Mouse (Mus musculus) liver, adult 2 months (tissue): Measurements from ENCODE around the gene Glis3.

ENCODE experiments used
- CTCF ChIP-seq: fragments of 200-500 bp; IDR thresholded peaks from 2 replicates; pipeline ENCODE4 v1.5.1; 2011; ENCODE audit warnings: low read depth, low read length, control low read depth
- POLR2A ChIP-seq: fragments of 200-500 bp; IDR thresholded peaks from 2 replicates; pipeline ENCODE4 v1.6.1; 2011; ENCODE audit warnings: low read length, control low read depth; ENCODE audit not compliant: insufficient read depth; ENCODE audit errors: extremely low read depth

GRCm38 (mm10) chr19:28302831-28303242 lies 377.0 kb downstream of the Glis3 start:
- TF ChIP-seq CTCF (no peak), POLR2A (no peak)
